Mouse (Mus musculus) E14TG2a.4 (cell line): ENCODE data around the gene Sgms1.
"Not testable (repeated sequence)": the region's sequence is repeated elsewhere in the genome, so short reads cannot be mapped to it uniquely, and the experiment has no call there.

Source experiments
- H3K27me3 ChIP-seq: 2 replicates; pipeline ENCODE4 v1.6.1; 2014; ENCODE audit warnings: low read length, control low read depth; ENCODE audit not compliant: insufficient read depth
- H3K36me3 ChIP-seq: 2 replicates; pipeline ENCODE4 v1.6.1; 2014; ENCODE audit warnings: low read length, control low read depth; ENCODE audit not compliant: insufficient read depth
- H3K4me1 ChIP-seq: replicated peaks from 2 replicates; pipeline ENCODE4 v1.6.1; 2014; ENCODE audit warnings: low read depth, low read length, control low read depth
- H3K4me3 ChIP-seq: replicated peaks from 2 replicates; pipeline ENCODE4 v1.5.1; 2014; ENCODE audit warnings: mild to moderate bottlenecking, low read length
- H3K9me3 ChIP-seq: 2 replicates; pipeline ENCODE4 v1.6.1; 2014; ENCODE audit warnings: low read length, control low read depth
- CTCF ChIP-seq: conservative IDR thresholded peaks from 2 replicates; pipeline ENCODE4 v1.5.1; 2014; ENCODE audit warnings: low read length
- NANOG ChIP-seq: IDR thresholded peaks from 2 replicates; pipeline ENCODE4 v1.6.1; 2014; ENCODE audit warnings: borderline replicate concordance, low read length, mixed read lengths
- POU5F1 ChIP-seq: IDR thresholded peaks from 2 replicates; pipeline ENCODE4 v1.6.1; 2014; ENCODE audit warnings: low read length, borderline replicate concordance

The Sgms1 gene

GRCm38 (mm10) chr19:32319531-32320365 is 69.8 kb downstream of the Sgms1 start:
- H3K27me3 ChIP-seq = no peaks in the 10 kb centered on the region
- H3K36me3 ChIP-seq = no peaks in the 10 kb centered on the region
- no peak for TF ChIP-seq NANOG
- TF ChIP-seq POU5F1 = no peak
- no peak for TF ChIP-seq CTCF

GRCm38 (mm10) chr19:32319057-32319456 is 70.5 kb downstream of the Sgms1 start:
- H3K4me1 ChIP-seq = peaks cover 75% of the 10 kb centered on the region
- no peaks in the 10 kb centered on the region for H3K9me3 ChIP-seq
- H3K27me3 ChIP-seq = no peaks in the 10 kb centered on the region
- H3K4me3 ChIP-seq = no peak overlapping the region
- TF ChIP-seq NANOG (no peak), CTCF (no peak), POU5F1 (no peak)
- H3K36me3 ChIP-seq = no peaks in the 10 kb centered on the region

More at GRCm38 (mm10) chr19:32319531-32320365, 69.8 kb downstream of the Sgms1 start:
- no peak overlapping the region for H3K4me3 ChIP-seq
- H3K4me1 ChIP-seq = peaks cover 68% of the 10 kb centered on the region
- no peaks in the 10 kb centered on the region for H3K9me3 ChIP-seq

- not testable (repeated sequence) for H3K4me3 ChIP-seq, H3K36me3 ChIP-seq, H3K9me3 ChIP-seq, H3K27me3 ChIP-seq
- H3K4me1 ChIP-seq = peaks cover 65% of the 10 kb centered on the region
These were observed 72.2 kb downstream of the Sgms1 start for GRCm38 (mm10) chr19:32317347-32317746.

- H3K36me3 ChIP-seq = no peaks in the 10 kb centered on the region
- H3K9me3 ChIP-seq = no peaks in the 10 kb centered on the region
- no peaks in the 10 kb centered on the region for H3K27me3 ChIP-seq
- H3K4me3 ChIP-seq = no peak overlapping the region
- H3K4me1 ChIP-seq = peaks cover 42% of the 10 kb centered on the region
- TF ChIP-seq NANOG (no peak), POU5F1 (no peak), CTCF (no peak)
These were observed 76.2 kb downstream of the Sgms1 start for GRCm38 (mm10) chr19:32313304-32313703.

GRCm38 (mm10) chr19:32311762-32312161 is 77.8 kb downstream of the Sgms1 start:
- no peaks in the 10 kb centered on the region for H3K9me3 ChIP-seq
- H3K36me3 ChIP-seq = no peaks in the 10 kb centered on the region
- peaks cover 42% of the 10 kb centered on the region for H3K4me1 ChIP-seq
- no peak overlapping the region for H3K4me3 ChIP-seq
- TF ChIP-seq NANOG (no peak), POU5F1 (no peak), CTCF (no peak)
- no peaks in the 10 kb centered on the region for H3K27me3 ChIP-seq

GRCm38 (mm10) chr19:32311063-32311462 is 78.5 kb downstream of the Sgms1 start:
- Histone ChIP-seq H3K27me3 (no peaks in the 10 kb centered on the region), H3K9me3 (no peaks in the 10 kb centered on the region), H3K4me3 (no peak overlapping the region), H3K4me1 (peaks cover 35% of the 10 kb centered on the region), H3K36me3 (no peaks in the 10 kb centered on the region)
- no peak for TF ChIP-seq POU5F1
- TF ChIP-seq CTCF = no peak
- no peak for TF ChIP-seq NANOG

- Histone ChIP-seq H3K4me3 (no peak overlapping the region), H3K27me3 (no peaks in the 10 kb centered on the region), H3K4me1 (peaks cover 31% of the 10 kb centered on the region), H3K36me3 (no peaks in the 10 kb centered on the region), H3K9me3 (no peaks in the 10 kb centered on the region)
- no peak for TF ChIP-seq NANOG
- peak; percentile 34 for TF ChIP-seq CTCF
These were observed 79.0 kb downstream of the Sgms1 start for GRCm38 (mm10) chr19:32310483-32310882.

- Histone ChIP-seq H3K9me3 (no peaks in the 10 kb centered on the region), H3K4me3 (no peak overlapping the region), H3K27me3 (no peaks in the 10 kb centered on the region), H3K36me3 (no peaks in the 10 kb centered on the region), H3K4me1 (peaks cover 26% of the 10 kb centered on the region)
- TF ChIP-seq CTCF (no peak), POU5F1 (no peak)
These were observed 80.2 kb downstream of the Sgms1 start for GRCm38 (mm10) chr19:32309346-32309745.

- TF ChIP-seq CTCF (no peak), NANOG (no peak), POU5F1 (no peak)
- no peak overlapping the region for H3K4me3 ChIP-seq
- H3K27me3 ChIP-seq = no peaks in the 10 kb centered on the region
- peaks cover 32% of the 10 kb centered on the region for H3K4me1 ChIP-seq
- no peaks in the 10 kb centered on the region for H3K36me3 ChIP-seq
- H3K9me3 ChIP-seq = no peaks in the 10 kb centered on the region
These were observed 81.2 kb downstream of the Sgms1 start for GRCm38 (mm10) chr19:32308311-32308710.
